Mouse (Mus musculus) hindlimb bud, embryonic 11.5 days (tissue): ENCODE measurements around the gene Med29.
"Not testable (repeated sequence)": the region's sequence is repeated elsewhere in the genome, so short reads cannot be mapped to it uniquely, and the experiment has no call there.

Experiments
- DNase-seq: peaks from one replicate; pipeline ENCODE4 v3.0.0-alpha.2; 2012; ENCODE audit warnings: low read depth, low spot score; ENCODE audit errors: extremely low spot score

Gene Med29

DNA sequence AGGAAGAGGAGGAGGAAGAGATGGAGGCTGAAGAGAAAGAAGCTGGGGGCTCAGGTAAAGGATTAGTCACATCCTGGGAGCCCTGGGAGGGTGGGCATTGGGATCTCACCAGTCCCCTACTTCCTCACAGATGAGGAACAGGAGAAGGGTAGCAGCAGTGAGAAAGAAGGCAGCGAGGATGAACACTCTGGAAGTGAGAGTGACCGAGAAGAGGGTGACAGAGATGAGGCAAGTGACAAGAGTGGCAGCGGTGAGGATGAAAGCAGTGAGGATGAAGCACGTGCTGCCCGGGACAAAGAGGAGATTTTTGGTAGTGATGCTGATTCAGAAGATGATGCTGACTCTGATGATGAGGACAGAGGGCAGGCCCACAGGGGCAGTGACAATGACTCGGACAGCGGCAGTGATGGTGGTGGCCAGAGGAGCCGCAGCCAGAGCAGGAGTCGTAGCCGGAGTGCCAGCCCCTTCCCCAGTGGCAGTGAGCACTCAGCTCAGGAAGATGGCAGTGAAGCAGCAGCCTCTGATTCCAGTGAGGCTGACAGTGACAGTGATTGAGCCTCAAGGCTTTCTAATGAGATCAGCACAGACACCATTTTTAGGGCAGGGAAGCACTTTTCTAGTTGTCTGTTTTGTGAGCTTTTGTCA, 6.3 kb upstream of the Med29 start:
- no peak for DNase-seq

GRCm38 (mm10) chr7:28398000-28398399, 5.5 kb upstream of the Med29 start:
- DNase-seq: no peak

DNA sequence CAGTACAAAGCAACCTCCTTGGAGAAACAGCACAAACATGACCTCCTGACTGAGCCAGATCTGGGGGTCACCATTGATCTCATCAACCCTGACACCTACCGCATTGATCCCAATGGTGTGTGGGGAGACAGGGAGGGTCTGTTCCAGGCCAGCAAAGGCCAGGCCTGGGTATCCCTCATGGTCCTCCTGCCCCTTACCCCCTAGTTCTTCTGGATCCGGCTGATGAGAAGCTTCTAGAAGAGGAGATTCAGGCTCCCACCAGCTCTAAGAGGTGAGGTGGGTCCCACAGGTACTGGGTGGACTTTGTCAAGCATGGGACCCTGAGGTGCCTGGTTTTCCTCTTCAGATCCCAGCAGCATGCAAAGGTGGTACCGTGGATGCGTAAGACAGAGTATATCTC, 2.9 kb upstream of the Med29 start:
- DNase-seq: no peak

DNA sequence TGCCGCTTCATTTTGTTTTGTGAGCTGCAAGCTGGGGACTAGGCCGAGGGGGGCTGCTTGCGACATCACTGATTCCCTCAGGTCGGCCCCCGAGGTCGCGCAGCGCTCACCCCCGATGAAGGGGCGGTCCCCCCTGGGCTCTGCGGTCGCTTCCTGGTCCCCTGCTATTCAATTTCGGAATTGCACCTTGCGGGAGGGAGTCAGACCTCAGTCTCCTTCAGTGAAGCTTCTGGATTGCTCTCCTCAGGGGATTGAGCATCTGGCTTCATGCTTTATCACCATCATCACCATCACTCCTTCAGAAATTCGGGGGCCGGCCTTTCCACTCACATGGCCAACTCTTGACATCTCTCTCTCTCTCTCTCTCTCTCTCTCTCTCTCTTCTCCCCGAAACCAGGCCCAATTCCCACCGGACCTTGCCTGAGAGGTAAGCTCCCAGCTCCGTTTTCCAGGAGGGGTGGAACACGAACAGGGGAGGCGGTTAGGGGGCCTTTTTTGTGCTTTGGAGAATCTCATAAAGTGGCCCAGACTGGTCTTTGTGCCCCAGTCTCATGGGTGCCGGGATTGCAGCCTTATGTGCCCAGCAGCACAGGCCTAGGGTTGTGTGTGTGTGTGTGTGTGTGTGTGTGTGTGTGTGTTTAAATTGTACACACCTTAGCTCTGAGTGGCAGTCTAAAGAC, 904 bp upstream of the Med29 start:
- no peak for DNase-seq

DNA sequence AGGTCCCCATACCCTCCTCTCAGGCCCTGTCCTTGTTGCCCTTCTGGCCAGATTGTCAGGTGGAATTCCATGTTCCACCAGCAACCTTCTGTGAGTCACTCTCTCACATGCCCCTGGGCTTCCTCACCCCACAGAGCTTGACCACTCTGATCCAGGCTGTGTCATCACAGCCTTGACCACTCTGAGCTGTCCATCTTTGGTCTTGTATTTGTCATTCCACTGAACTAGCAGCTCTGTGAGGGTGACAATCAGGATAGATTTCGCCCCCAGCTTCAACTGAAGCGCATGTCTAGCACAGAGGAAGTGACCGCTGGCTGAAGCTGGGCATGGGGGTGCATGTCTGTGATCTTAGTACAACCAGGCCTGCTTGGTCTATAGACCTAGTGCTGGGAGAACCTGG, 2.2 kb downstream of the Med29 start:
- no peak for DNase-seq

- not testable (repeated sequence) for DNase-seq
Measured at GRCm38 (mm10) chr7:28387384-28387783, 5.1 kb downstream of the Med29 start.

- DNase-seq: not testable (repeated sequence)
Measured at GRCm38 (mm10) chr7:28386877-28387276, 5.6 kb downstream of the Med29 start.

DNA sequence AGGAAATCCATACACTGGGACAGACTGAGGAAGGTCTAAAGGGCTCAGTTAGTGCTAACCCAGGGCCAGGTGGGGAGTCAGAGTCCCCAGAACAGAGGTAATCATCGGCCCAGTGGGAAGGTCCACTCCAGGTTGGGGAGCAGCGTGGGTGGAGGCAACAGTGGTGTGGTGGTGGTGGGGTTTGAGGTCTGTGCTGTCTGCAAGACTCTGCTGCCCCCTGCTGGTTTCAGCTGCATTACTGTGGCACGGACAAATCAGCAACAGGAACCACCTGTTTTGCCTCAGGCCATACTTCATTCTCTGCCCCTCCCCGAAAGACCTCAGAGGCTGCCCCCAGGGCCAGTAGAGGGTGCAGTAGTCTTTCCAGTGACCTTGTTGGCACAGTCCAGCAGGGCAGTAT, 6.0 kb downstream of the Med29 start:
- no peak for DNase-seq

DNA sequence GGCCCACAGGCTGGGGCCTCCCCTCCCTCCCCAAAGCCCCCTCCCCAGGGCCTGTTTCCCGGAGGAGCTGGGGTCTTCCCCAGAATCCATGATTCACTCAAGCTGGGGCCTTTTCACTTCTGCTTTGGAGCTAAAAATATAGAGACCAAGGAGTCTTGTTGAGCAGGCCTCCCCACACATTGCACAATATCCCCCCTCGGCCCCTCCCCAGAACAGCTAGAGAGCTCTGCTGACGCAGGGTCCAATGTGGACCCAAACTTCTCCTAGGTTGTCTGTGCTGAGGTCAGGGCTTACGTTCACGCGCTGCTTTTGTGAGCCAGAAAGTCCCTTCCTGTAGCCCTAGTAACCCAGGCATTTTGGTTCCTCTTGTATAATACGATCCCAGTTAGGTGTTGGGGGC, 6.5 kb downstream of the Med29 start:
- no peak for DNase-seq

DNA sequence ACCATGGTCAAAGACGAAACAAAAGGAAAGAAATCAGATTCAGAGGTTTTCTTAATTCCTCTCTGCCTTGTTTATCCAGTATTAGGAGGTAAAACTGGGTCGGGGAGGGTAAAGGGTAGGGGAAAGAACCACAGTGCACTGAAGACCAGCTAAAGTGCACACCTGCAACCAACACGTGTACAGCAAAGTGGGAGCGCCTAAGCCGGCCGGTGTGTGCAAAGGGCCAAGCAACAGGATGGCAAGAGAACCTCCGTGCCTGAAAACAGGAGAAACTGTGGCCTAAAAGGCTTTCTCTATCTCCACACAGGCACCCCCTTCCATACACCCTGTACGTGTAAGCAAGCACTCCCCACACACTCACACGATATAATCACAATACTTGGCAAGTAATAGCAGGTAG, 7.3 kb downstream of the Med29 start:
- DNase-seq: no peak

DNA sequence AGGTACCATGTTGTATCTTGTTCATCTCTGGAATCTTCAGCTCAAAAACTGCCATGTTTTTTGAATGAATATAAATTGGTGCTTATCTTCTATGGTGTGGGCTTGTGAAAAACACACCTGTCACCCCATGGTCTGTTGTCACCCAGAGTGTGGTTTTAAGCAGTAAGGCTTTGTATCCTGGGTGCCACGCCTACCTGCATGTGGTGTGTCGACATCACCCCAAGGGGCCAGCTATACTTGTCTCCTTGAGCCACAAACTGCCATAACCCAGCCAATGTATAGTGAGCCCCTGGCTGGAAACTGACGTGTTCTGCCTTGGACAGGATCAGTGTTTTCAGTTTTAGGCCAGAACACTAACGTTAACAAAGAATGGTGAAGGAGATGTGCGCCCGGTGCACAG, 8.3 kb downstream of the Med29 start:
- DNase-seq: no peak

- no peak for DNase-seq
Measured at GRCm38 (mm10) chr7:28383606-28384005, 8.9 kb downstream of the Med29 start.

DNA sequence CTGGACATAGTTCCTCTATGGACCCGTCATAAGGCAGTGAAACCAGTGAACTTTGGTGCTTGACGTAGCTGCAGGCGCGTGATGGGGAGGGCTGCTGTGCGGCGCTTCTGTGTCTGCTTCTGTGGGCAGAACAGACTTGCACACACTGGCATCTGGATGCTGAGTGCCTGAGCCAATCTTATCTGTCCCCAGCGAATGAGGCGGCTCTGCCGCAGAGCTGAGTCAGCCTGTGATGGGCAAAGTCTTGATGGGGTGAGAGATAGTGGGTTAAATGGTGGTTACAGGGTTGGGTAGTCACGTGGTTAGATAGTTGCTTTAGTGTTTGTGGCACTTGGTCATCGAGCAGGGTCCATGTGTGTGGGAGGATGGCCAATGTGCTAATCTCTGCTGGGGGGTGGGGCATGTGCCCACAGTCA, 9.5 kb downstream of the Med29 start:
- no peak for DNase-seq

DNA sequence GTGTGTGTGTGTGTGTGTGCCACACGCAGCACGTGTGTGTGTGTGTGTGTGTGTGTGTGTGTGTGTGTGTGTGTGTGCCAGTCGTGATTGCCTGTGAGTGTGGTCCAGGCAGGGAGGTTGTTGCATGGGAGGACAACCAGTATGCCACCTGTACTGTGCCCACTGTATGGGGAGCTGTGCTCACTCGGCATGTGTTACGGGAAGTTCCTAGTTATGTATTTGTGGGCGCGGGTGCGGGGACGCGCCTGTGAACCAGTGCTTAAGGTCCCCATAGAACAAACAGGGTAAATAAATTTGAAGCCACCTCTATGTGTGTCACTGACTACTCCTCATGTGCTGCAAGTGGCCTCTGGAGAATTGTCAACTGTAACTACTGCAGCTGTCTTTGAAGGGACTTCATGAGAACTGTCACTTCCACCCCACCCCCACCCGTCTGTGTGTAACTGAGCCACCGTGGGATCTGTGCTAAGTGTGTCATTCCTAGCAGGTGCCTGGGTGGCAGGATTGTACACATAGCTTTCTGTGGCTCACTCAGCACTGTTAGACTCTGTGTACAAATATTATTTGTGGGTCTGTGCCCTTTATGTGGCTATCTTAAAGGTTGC, 10.1 kb downstream of the Med29 start:
- no peak for DNase-seq

GRCm38 (mm10) chr7:28381938-28382337, 10.6 kb downstream of the Med29 start:
- DNase-seq: no peak

GRCm38 (mm10) chr7:28381017-28381790, 11.3 kb downstream of the Med29 start:
- no peak for DNase-seq

- DNase-seq: no peak
Measured at GRCm38 (mm10) chr7:28380237-28381016, 12.1 kb downstream of the Med29 start, which contains the start of gene Zfp36. TSS of gene Zfp36 (minus strand) at chr7:28380253.

GRCm38 (mm10) chr7:28378769-28379651, 13.5 kb downstream of the Med29 start:
- DNase-seq: no peak

DNA sequence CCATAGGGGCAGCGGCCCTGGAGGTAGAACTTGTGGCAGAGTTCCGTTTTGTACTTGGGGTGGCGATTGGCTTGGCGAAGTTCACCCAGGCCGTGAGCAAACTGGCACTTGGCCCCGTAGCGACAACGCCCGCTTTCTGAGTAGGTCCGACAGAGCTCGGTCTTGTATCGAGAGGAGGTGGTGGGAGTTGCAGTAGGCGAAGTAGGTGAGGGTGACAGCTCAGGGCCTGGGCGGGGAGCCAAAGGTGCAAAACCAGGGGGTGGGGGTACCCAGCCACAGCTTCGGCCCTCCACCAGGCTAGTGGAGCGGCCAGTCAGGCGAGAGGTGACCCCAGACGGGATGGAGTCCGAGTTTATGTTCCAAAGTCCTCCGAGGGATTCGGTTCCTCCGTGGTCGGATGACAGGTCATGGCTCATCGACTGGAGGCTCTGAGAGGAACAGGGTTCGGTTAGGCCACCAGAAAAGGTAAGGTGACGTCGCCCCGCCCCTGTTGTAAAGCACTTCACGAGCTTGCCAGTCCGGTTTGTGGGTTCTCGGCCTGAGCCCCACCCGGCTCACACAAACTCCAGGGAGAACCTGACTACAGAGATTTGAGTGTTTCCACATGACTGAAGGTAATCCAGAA, 14.3 kb downstream of the Med29 start:
- no peak for DNase-seq
